Mouse (Mus musculus): ENCODE measurements around the gene Col7a1. TPM values are rescaled to one million over a fixed set of nuclear protein-coding genes. Genes with fewer than 3 reads are reported as not detected.

Col7a1 gene
- total RNA-seq, 2 experiments from 2014 or later = 16.0 to 16.4 TPM

DNA sequence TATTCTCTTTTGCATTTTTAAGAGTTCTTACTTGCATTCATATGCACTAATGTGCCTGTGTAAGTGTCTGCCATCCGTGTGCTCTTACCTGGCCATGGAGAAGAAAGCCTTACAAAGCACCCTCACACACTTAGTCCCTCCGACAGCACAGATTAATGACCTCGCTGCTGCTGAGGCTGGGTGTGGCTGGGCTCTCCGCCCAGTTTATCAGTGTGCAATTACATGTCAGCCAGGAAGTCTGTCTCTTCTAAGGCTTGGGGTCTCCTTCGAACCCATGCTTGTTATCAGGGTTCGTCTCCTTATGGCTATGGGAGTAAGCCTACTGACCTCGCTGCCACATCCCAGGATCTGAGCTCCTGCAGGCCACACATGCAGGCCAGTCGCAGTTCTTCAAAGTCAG, 62.0 kb downstream of the Col7a1 start:
- DNase-seq (ENCODE audit: low spot score in 2 of 2) = no peak

DNA sequence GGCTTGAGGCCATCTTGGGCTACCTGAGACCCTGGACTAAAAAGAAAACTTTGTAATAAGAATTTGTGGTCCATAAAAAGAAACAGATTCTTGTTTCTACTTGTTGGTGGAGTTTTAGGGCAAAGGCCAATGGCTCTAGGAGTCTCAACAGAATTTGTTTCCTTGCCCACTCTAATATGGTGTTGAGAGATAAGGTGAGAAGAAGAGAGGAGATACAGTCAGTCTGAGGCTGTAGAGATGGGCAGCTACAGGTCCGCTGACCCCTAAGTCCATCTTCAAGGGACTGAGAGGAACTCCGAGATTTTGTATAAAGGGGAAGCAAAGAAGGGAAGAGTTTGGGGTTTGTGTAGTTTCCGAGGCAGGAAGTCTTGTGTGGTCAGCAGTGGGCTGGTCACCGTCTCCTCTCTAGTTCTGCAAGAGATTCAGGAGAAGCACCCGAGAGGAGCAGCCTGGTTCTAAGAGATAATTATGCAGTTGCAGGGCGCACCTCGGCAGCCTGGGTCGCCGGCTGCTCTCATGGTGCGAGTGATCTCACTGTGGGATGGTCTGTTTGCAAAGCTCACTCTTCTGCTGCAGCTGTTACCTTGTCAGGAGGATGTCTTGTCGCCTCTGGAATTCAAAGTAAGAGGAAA, 63.7 kb downstream of the Col7a1 start:
- DNase-seq (ENCODE audit: low spot score in 2 of 2) = no peak

DNA sequence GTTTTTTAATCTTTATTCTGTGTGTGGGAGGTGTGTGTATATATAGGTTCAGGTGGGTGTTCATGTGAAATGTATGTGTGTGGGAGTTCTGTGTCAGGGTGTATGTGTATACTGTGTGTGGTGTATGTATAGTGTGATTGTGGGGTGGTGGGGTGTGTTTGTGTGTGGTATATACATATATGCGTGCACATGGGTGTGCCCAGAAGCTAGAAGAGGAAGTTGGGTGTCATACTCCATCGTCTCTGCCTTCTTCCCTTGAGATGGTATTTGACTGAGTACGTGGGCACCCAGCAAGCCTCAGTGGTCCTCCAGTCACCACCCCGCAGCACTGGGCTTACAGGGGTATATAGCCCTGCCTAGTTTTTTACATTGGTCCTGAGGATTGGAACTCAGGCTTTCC, 68.0 kb downstream of the Col7a1 start:
- peak in 1 of 2 experiments; percentile 8 for DNase-seq (ENCODE audit: low spot score in 2 of 2)

DNA sequence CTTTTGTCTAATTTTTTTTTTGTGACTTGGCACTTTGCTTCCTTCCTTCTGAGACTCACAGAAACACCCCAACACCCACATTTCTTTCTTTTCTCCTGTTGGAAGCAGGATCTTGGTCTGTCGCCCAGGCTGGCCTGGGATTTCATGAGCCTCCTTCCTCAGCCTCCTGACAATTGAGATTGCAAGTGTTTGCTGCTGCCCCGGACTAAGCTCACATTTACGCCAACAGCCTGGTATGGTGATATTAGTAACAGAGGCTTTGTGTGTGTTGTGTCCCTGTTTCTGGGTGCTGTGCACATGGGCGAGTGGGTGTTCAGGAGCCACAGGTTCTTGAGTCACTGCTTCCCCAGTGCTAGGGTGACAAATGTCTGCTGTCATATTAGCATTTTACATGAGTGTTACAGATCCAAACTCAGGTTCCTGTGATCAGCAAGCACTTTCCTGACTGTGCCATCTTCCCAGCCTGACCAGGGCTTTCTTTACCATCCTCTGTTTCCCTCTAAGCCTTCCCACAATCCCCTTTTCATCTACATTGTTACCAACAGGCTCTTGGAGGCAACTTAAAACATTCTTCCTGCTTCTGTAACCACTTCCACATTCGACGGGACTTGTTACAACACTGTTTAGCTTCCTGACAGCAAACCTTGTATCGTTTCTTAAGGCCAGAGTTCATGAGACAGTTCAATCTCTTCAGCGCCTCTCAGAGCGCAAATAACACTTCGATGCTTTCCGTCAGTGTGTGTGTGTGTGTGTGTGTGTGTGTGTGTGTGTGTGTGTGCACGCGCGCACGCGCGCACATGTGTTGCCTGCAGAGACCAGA, 69.7 kb downstream of the Col7a1 start:
- DNase-seq (ENCODE audit: low spot score in 2 of 2) = peak in 1 of 2 experiments; percentile 6

DNA sequence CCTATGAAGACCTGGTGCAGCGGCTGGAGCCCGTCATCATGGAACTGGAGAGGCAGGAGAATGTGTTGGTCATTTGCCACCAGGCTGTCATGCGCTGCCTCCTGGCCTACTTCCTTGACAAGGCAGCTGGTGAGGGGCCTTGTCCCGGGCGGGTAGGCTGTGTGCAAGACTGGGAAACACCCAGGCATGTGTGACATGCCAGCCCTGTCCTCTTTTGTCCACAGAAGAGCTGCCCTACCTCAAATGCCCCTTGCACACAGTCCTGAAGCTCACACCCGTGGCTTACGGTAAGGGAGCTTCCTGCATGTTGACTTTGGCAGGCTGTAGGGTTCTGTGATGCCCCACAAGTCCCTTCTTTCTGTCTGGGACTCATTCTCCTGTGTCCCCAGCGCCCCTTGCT, 74.1 kb downstream of the Col7a1 start:
- DNase-seq (ENCODE audit: low spot score in 2 of 2) = peak; percentile 18 to 40

DNA sequence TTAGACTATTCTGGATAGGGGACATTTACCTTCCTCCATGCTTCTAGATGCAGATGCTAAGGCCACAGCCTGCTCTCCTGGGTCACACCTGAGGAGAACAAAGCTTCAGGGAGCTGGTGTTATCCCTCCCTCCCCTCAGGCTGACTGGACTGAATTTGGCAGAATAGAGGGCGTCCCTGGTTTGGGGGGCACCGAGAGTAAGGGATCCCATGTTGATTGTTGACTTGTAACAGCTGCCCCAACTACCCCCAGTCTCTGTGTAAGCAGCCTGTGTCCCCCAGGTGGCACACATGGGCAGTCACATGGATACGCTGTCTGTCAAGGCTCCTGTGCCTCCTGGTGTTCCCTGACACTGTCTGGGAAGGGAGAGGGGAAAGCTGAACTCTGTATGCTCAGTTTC, 75.0 kb downstream of the Col7a1 start:
- DNase-seq (ENCODE audit: low spot score in 2 of 2) = peak in 1 of 2 experiments; percentile 4

DNA sequence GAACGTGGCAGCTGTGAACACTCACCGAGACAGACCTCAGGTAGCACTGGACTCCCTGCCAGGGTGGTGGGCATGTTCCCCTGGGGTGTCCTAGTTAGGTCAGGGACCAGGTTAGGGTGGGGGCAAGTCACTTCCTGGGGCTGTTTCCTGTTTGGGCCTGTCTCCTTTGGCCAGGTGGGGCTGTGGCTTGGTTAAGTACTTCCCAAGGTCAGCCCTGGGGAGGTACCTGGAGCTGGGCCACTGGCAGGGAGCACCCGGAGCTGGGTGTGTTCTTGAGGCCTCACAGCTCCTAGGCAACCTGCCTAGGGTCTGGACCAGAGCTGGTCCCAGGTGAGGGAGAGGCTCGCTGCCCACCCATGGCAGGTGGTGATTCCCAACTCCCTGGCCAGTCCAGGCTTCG, 75.5 kb downstream of the Col7a1 start:
- DNase-seq (ENCODE audit: low spot score in 2 of 2) = peak; percentile 6 to 10

DNA sequence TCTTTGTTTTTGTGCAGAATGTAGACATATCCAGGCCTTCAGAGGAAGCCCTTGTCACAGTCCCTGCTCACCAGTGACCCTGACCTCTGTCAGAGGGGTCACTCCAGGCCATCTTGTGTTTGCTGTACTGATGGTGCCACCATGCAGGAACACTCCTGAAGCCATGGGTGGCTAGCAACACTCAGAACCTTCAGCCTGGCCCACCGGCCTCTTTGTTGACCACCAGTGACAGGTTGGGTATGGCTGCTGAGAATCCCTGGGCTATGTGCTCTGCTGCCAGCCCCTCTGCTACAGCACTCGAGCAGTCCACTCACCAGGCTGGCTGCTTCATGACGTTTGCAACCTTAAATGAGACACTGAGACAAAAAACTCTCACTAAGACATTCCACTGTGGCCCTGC, 76.9 kb downstream of the Col7a1 start:
- peak in 1 of 2 experiments; percentile 6 for DNase-seq (ENCODE audit: low spot score in 2 of 2)

DNA sequence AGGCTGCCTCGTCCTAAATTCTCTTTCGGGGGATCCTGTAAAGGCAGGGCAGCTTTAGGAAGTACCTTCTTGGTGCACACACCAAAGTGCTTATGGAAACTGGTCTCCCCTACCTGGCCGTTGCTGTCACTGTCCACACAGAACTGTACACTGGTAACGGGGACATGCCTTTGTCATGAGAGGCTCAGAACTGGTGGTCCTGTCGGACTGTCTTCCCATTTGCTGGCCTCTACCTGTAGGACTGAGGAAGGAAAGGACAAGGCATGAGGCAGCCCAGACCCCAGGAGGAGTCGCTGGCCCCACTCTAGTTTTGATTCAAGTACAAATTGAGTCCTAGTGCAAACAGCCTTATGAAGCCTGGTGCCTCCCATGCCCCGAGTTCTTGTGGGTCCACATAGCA, 77.6 kb downstream of the Col7a1 start:
- DNase-seq (ENCODE audit: low spot score in 2 of 2) = peak in 1 of 2 experiments; percentile 6

DNA sequence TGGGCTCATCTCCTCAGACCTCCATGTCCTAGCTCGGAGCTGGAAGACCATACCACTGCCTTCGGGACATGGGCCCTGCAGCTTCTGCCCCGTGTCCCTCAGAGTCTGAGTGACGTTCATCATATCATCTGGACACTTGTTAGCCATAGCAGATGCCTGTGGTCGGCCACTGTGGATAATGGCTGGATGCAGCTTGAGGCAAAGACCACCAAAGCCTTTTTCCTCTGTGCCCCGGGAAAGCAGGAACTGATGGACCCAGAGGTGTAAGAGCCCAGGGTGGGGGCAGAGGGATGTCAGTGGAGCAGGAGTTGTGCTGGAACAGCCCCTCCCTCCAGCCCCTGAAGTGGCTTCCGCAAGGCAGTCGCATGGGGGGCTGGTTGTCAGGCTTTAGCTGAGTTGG, 78.3 kb downstream of the Col7a1 start:
- peak; percentile 4 to 12 for DNase-seq (ENCODE audit: low spot score in 2 of 2)

DNA sequence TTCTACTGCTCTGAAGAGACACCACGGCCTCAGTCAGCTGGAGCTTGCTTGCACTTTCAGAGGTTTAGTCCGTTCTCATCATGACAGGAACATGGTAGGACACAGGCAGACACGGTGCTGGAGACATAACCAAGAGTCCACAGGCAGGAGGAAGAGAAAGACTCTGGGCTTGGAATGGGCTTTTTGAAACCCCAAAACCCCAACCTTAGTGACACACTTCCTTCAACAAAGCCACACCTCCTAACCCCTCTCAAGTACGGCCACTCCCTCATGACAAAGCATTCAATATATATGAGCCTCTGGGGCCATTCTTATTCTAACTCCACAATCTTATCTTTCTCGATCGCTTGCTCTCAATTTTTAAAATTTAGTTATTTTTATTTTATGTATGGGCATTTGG, 79.0 kb downstream of the Col7a1 start:
- DNase-seq (ENCODE audit: low spot score in 2 of 2) = peak in 1 of 2 experiments; percentile 12

Small RNA genes within 50 kb of the gene (microRNA-seq; reads per million reads assigned to microRNA genes)
- gene Mir711 = not detected

Other genes starting within 250 kb of the Col7a1 start
- 10 to 100 TPM; 43.7 to 44.3 TPM for gene Ip6k2, start 169.8 kb upstream of the Col7a1 start, total RNA-seq (2021)
- 1 to 10 TPM; 6.6 to 9.2 TPM for gene Nckipsd, start 145.2 kb upstream of the Col7a1 start, total RNA-seq (2021)
- under 1 TPM; 0.22 to 0.31 TPM for gene Celsr3, start 127.3 kb upstream of the Col7a1 start, total RNA-seq (2021)
- gene Slc26a6, start 100.3 kb upstream of the Col7a1 start, total RNA-seq (2021) = 10 to 100 TPM in 1 of 2 experiments, 1 to 10 TPM in 1; 9.8 to 11.2 TPM
- not detected for gene Tmem89, start 39.0 kb upstream of the Col7a1 start, total RNA-seq (2021)
- 100 to 1,000 TPM; 612 to 624 TPM for gene Uqcrc1, start 17.0 kb upstream of the Col7a1 start, total RNA-seq (2021)
- 1 to 10 TPM; 2.9 to 3.8 TPM for gene Ucn2, start 32.4 kb downstream of the Col7a1 start, total RNA-seq (2021)
- gene Pfkfb4, start 38.2 kb downstream of the Col7a1 start, total RNA-seq (2021) = 10 to 100 TPM; 17.2 to 21.4 TPM
- 10 to 100 TPM; 50.6 to 54.3 TPM for gene Shisa5, start 85.0 kb downstream of the Col7a1 start, total RNA-seq (2021)
- 10 to 100 TPM; 10.3 to 12.0 TPM for gene Trex1, start 106.1 kb downstream of the Col7a1 start, total RNA-seq (2021)
- gene Atrip, start 120.5 kb downstream of the Col7a1 start, total RNA-seq (2021) = 10 to 100 TPM; 10.4 to 13.5 TPM
- 1 to 10 TPM; 8.6 to 9.1 TPM for gene Ccdc51, start 128.9 kb downstream of the Col7a1 start, total RNA-seq (2021)
- gene Tma7, start 129.0 kb downstream of the Col7a1 start, total RNA-seq (2021) = 100 to 1,000 TPM; 186 to 241 TPM
- 1 to 10 TPM; 8.4 to 9.8 TPM for gene Plxnb1, start 141.8 kb downstream of the Col7a1 start, total RNA-seq (2021)
- gene Fbxw21, start 208.5 kb downstream of the Col7a1 start, total RNA-seq (2021) = not detected
- not detected for gene Fbxw13, start 242.4 kb downstream of the Col7a1 start, total RNA-seq (2021)